Mouse (Mus musculus) skeletal muscle tissue, adult 2 months (tissue): ENCODE results near the gene Ensa.
"Not testable (repeated sequence)": the region's sequence is repeated elsewhere in the genome, so short reads cannot be mapped to it uniquely, and the experiment has no call there.

ENCODE experiments used
- DNase-seq: peaks from one replicate; pipeline ENCODE4 v3.0.0-alpha.2; 2012; ENCODE audit warnings: low read depth, low spot score

Gene Ensa

DNA sequence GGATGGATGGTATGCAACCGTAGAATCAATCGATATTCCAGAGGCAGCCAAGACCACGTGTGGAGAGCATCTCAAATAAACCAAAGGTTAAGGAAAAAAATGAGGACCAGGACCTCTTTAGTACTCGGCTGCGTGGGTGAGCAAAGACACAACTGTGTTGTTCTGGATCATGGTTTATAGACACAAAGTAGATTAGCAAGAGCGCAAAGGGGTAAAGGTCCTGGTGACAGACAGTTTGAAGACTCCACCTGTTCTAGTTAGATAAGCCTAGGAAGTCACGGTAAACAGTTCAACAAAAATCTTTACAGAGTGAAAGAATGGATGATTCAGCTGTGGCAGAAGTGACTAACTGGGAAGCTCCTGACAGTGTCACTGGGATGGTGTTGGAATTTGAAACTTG lies 18.3 kb downstream of the Ensa start:
- no peak for DNase-seq

DNA sequence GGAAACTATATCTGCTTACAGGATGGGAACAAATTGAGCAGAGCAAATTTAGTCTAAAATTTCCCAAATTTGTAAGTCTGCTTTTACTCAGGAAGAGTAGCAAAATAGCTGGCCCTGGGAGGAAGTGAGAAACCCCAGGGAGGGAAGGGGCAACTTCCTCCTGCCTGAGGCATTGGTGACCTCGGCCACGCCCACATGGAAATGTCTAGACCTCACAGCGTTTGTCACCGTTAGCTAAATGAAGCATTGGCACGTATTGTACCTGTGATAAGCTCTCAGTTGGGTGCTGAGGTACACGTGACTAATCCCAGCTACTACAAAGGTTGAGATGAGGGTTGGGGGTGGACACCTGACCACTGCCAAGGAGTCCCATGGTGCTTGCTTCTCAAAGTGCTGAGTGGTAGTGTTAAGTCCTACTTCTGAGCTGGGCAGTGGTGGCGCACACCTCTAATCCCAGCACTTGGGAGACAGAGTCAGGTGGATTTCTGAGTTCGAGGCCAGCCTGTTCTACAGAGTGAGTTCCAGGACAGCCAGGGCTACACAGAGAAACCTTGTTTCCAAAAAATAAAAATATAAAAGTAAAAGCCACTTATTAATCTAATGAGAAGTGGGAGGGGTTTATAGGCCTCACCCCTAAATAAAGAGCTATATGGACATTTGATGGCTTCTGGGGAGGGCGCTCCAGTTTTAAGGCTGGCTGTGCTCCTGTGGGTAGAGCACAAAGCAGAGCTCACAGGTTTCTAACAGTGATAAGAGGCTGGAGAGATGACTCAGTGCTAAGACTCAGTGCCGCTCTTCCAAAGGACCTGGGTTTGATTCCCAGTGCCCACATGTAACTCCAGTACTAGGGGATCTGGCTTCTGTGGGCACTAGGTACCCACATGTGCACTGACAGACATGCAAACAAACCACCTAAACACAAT lies 20.8 kb downstream of the Ensa start:
- DNase-seq: no peak

DNA sequence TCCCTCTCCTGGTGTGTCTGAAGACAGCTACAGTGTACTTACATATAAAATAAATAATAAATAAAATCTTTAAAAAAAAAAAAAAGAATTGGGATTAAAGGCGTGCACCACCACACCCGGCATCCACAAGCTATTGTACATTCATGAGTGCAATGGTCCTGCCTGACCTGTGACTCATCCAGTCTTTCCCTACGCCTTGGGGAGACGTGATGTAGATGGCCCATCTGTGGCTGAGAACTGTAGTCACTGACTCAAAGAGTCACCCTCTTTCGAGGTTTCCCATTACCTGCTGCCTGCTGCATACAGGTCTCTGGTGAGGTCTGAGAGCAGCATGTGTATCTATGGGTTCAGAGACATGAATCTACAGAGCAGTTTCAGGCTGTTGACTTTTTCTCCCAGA lies 23.2 kb downstream of the Ensa start:
- no peak for DNase-seq

DNA sequence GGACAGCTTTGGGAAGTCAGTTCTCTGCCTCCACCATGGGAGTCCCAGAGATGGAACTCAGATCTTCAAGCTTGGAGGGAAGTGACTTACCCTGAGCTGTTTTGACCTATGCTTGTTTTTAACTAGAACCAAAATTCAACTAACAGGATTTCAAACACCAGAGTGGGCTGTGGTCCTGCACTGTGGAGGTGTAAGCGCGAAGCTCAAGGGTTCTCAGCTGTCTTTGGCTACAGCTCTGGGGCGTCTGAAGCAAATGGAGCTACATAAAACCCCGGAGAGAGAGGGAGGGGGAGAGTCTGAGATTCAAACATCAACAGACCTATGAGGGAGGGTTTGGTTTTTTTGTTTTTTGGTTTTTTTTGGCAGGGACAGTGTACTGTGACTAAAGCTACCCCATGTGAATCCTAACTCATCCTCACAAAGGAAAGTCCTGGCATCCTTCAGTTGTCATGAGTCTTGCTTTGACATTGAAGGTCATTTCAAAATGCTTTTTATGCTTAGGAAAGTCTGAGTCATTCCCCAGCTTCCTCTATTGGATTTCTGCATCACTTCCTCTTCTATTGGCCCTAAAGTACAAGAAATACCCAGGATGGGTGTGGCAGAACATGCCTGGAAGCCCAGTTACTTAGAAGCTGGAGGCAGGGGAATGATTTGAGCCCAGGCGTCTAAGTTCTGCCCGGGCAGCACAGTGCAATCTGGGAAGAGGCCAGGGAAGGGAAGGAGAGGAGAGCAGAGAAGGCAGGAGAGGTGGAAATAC lies 25.7 kb downstream of the Ensa start:
- peak; percentile 93 for DNase-seq

DNA sequence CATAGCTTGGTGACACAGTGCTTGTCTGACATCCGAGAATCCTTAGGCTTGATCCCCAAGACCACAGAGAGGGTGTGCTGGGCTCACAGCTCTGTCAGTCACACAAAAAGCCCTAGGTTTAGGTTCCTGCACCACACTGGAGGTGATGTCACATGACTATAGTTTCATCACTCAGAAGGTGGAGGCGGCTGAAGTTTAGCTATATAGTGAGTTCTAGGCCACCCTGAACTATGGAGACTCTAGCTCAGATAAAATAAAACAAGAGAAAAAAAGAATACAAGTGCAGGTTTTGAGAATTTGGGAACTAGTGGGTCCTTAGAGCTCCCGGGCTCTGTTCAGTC lies 26.2 kb downstream of the Ensa start:
- DNase-seq: no peak

- DNase-seq: no peak
These were observed 26.8 kb downstream of the Ensa start for GRCm38 (mm10) chr3:95651391-95652203.

GRCm38 (mm10) chr3:95652204-95652811 lies 27.5 kb downstream of the Ensa start:
- DNase-seq: no peak

DNA sequence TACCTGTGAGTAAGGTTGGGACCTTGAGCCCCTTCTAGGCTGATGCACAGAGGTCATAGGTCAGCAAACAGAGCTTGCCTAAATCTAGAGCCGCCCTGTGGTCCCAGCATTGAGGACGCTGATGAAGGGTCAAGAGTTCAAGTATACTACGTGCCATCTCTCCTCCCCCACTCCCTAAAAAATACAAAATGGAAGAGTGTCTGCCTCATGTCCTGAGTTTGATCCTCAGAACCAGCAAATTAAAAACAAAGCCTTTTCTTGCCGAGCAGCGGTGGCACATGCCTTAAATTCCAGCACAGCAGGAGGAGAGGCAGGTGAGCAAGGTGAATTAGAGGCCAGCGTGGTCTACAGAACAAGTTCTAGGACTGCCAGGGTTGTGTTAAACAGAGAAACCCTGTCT lies 28.1 kb downstream of the Ensa start:
- no peak for DNase-seq

DNA sequence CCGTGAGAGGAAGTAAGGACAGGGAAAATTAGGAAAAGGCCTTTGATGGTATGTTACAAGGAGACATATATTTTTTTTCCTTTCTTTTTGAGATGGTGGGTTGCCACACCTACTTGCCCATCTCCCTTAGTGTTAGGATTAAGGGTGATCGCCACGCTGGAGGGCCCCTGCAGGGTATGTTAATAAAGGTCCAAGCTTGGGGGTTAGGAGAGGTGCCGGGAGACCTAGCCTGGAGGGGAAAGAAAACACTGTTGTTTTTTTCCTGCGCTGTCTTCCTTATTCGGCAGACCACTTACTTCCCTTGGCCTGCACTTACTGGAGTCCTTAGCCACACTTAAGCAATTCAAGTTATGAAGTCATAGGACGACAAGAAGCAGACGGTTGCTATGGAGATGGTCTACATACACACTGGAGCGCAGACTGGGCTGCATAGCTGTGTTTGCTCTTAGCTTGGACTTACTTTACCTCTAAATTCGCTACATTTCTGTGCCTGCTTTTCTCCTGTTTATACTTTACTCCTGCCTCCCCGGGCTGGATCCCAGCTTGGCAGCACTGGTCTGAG lies 28.8 kb downstream of the Ensa start:
- no peak for DNase-seq

GRCm38 (mm10) chr3:95654371-95654770 lies 29.6 kb downstream of the Ensa start:
- DNase-seq: not testable (repeated sequence)

DNA sequence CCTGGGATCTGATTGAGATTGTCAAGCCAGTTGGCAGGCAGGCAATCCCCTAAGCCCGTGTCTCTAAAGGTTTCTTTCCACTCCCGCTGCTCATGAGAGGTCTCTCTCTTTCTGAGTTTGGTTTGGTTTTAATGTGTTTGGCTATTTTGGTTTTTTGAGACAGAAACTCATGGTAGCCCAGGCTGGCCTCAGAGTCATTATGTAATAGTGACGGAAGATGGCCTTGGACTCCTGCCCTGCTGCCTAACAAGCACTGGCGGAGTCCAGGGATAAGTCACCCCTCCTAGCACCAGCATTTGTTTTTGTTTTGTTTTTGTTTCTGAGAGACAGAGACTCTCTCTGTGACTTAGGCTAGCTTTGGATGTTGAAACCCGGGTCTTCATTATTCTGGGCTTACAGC lies 30.6 kb downstream of the Ensa start:
- no peak for DNase-seq

GRCm38 (mm10) chr3:95657108-95657507 lies 32.3 kb downstream of the Ensa start:
- DNase-seq: no peak

DNA sequence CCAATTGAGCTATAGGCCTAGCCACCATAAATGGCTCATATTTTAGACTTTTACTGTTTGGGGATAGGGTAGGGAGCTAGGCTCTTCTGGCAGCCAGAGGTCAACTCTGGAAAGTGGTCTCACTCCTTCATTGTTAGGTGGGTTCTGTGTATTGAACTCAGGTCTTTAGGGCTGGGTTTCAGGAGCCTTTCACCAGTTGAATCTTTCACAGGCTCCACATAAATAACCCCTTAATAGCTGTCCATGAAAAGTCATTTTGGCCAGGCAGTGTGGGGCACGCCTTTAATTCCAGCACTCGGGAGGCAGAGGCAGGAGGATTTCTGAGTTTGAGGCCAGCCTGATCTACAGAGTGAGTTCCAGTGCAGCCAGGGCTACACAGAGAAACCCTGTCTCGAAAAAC lies 32.9 kb downstream of the Ensa start:
- DNase-seq: no peak

DNA sequence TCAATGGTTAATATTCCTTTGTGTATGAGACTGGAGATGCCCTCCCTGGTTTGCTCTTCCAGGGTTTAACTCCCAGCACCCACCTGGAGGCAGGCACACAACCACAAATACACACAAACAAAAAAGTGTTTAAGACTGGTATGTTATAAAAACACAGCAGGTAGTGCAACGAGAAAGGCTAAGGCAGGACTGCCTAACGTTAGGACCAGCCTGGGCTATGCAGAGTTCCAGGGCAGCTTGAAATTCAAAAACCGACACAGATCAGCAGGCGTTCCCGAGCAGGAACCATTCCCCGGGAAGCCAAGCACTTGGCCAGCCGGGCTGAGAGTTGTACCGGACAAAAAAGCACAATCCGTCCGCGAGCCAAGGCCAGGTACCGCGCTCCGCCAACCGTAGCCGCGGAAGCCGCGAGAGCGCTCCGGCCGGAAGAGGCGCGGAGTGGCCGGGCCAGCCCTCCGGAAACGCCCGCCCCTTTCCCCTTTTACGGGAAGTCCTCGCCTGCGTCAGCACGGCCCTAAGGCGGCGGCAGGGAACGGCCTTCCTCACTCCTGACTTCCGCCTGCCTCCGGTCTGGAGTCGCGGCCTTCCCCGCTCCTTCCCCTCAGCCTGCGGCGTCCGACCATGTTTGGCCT lies 33.6 kb downstream of the Ensa start, which contains the start of gene Mcl1:
Gene Mcl1, plus strand, starts transcription at position 553 of the 632 bp plus-strand sequence.
- peak; percentile 96 for DNase-seq

GRCm38 (mm10) chr3:95658868-95659712 lies 34.3 kb downstream of the Ensa start:
- peak; percentile 80 for DNase-seq

DNA sequence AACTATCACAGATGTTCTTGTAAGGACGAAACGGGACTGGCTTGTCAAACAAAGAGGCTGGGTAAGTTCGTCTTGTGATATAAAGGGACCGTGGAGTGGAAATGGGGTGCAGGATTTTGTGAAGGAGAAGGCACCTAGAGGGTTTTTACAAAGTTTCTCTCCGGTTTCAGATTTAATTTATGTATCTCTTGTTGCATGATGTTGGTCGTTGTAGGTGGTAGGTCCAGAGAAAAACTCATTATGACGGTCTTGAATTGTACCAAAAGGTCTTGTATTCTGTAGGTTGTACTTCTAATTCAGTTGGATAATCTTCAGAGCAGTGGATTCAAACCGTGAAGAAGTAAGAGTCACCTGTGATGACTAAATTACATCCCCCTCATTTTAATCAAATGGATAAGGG lies 35.2 kb downstream of the Ensa start:
- no peak for DNase-seq

GRCm38 (mm10) chr3:95660788-95661478 lies 36.1 kb downstream of the Ensa start:
- no peak for DNase-seq

DNA sequence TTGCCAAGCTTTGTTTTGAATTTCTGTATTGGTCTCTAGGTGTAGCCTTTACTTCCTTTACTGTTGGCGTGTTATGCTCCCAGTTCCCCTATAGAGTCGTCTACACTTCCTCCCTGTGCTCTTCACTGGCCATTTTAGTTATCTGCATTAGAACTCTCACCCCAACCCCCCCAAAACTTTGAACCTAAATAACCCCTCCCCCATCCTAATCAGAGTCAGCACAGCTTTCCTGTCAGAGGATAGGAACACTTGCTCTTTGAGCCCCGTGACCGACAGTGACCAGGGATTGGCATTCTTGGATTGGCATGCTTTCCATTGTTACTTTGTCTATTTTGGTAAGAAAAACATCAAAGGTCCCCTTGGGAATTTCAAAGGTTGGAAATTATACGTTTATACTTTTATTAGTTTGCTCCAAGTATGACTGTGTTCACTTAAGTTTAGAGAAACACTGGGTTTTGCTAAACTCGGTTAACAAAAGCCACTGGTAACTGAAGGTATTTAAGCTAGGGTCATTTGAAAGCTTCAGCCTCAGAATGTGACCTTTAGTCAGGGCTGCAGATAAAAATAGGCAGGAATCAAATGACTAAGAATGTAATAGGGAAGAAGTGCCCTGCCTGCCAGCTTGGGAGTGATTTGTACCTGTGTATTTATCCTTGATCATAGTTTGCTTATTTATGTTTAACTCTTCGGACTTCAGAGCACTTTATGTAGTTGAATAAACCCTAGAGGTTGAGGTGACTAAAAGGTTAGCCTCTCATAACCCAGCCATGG lies 37.3 kb downstream of the Ensa start:
- DNase-seq: no peak
